Mouse (Mus musculus) hindbrain, postnatal 0 days (tissue): ENCODE measurements around the gene Cavin1. TPM values are rescaled to one million over a fixed set of nuclear protein-coding genes. Genes with fewer than 3 reads are reported as not detected.

Experiments used
- ATAC-seq: fragments of 200-750 bp; cut with Nextera tagmentation; 2 replicates; pipeline ENCODE4 v1.8.0; 2017; ENCODE audit warnings: mild to moderate bottlenecking, moderate TSS enrichment, moderate library complexity
- DNase-seq: peaks from one replicate; pipeline ENCODE4 v3.0.0-alpha.2; 2015; ENCODE audit warnings: low spot score
- H3K27ac ChIP-seq: fragments of 300-500 bp; sonication (generic); 2 replicates; pipeline ENCODE4 v1.5.1; 2014; ENCODE audit warnings: mild to moderate bottlenecking
- H3K27me3 ChIP-seq: fragments of 300-500 bp; sonication (generic); 2 replicates; pipeline ENCODE4 v1.6.1; 2014; ENCODE audit warnings: low read length, mixed read lengths; ENCODE audit not compliant: insufficient read depth
- H3K36me3 ChIP-seq: fragments of 300-500 bp; sonication (generic); 2 replicates; pipeline ENCODE4 v1.6.1; 2014; ENCODE audit warnings: low read length, mixed read lengths; ENCODE audit not compliant: insufficient read depth
- H3K4me1 ChIP-seq: fragments of 300-500 bp; sonication (generic); 2 replicates; pipeline ENCODE4 v1.6.1; 2014; ENCODE audit warnings: antibody characterized with exemption, low read length, mixed read lengths; ENCODE audit not compliant: insufficient read depth
- H3K4me2 ChIP-seq: fragments of 300-500 bp; sonication (generic); 2 replicates; pipeline ENCODE4 v1.6.1; 2014; ENCODE audit warnings: low read depth, mild to moderate bottlenecking, low read length, moderate library complexity, mixed read lengths
- H3K4me3 ChIP-seq: fragments of 300-500 bp; sonication (generic); 2 replicates; pipeline ENCODE4 v1.5.1; 2014; ENCODE audit warnings: low read length
- H3K9ac ChIP-seq: fragments of 300-500 bp; sonication (generic); replicated peaks from 2 replicates; pipeline ENCODE4 v1.6.1; 2014; ENCODE audit warnings: mild to moderate bottlenecking, low read length, moderate library complexity, mixed read lengths
- H3K9me3 ChIP-seq: fragments of 300-500 bp; sonication (generic); 2 replicates; pipeline ENCODE4 v1.6.1; 2016; ENCODE audit warnings: low read length, mixed read lengths
- CTCF ChIP-seq: IDR thresholded peaks from 2 replicates; pipeline ENCODE4 v1.5.1; 2016; ENCODE audit warnings: antibody characterized with exemption, control low read depth, low read depth
- WGBS: fragments of 180-500 bp; shearing (Covaris S2); extraction: QIAGEN DNeasy Blood & Tissue Kit; methylation state at CpG from one replicate; pipeline ENCODE4 v1.1.7; 2014; 5-methylcytosine and 5-hydroxymethylcytosine counted together
- polyA plus RNA-seq: library from polyadenylated mRNA; unstranded; fragments of >200 nt; fragmentation: Nextera tagmentation; extraction: Ambion mirVana; gene quantifications from 2 replicates; pipeline ENCODE4 v1.2.1, GENCODE M21; 2015
- total RNA-seq: library from RNA; depleted of rRNA; stranded (reverse); fragments of >200 nt; gene quantifications from 2 replicates; pipeline ENCODE4 v1.2.3, GENCODE M21; 2014

The Cavin1 gene
- total and polyA plus RNA-seq, 2 experiments from 2014 or later, result 19.7 to 50.2 TPM

- Histone ChIP-seq H3K27ac (no peak overlapping the region), H3K36me3 (no peaks in the 10 kb centered on the region), H3K27me3 (no peaks in the 10 kb centered on the region), H3K9ac (no peak overlapping the region), H3K4me2 (no peak overlapping the region), H3K4me1 (no peaks in the 10 kb centered on the region), H3K4me3 (no peak overlapping the region), H3K9me3 (no peaks in the 10 kb centered on the region)
- DNase-seq, result no peak
- no peak for ATAC-seq
- 21% methylated on average over 8 of the region's 8 CpGs for WGBS
- TF ChIP-seq CTCF, result peak; percentile 4; the same call in 1 of the 2 replicates
These were observed 11.4 kb upstream of the Cavin1 start for GRCm38 (mm10) chr11:100982087-100982486.

GRCm38 (mm10) chr11:100981236-100981635, 10.5 kb upstream of the Cavin1 start:
- no peak for TF ChIP-seq CTCF
- H3K4me1 ChIP-seq, result no peaks in the 10 kb centered on the region
- H3K4me3 ChIP-seq, result no peak overlapping the region
- whole genome bisulfite sequencing, result 70% methylated on average over 3 of the region's 3 CpGs
- H3K4me2 ChIP-seq, result no peak overlapping the region
- H3K36me3 ChIP-seq, result no peaks in the 10 kb centered on the region
- no peaks in the 10 kb centered on the region for H3K9me3 ChIP-seq
- H3K27ac ChIP-seq, result no peak overlapping the region
- no peaks in the 10 kb centered on the region for H3K27me3 ChIP-seq
- H3K9ac ChIP-seq, result no peak overlapping the region
- ATAC-seq, result no peak
- no peak for DNase-seq

GRCm38 (mm10) chr11:100980438-100980837, 9.8 kb upstream of the Cavin1 start:
- no peak for TF ChIP-seq CTCF
- H3K9me3 ChIP-seq, result no peaks in the 10 kb centered on the region
- H3K27me3 ChIP-seq, result no peaks in the 10 kb centered on the region
- no peaks in the 10 kb centered on the region for H3K4me1 ChIP-seq
- 91% methylated on average over 1 of the region's 1 CpGs for WGBS
- no peak overlapping the region for H3K9ac ChIP-seq
- ATAC-seq, result no peak
- H3K36me3 ChIP-seq, result no peaks in the 10 kb centered on the region
- no peak for DNase-seq
- H3K4me3 ChIP-seq, result no peak overlapping the region
- no peak overlapping the region for H3K4me2 ChIP-seq
- no peak overlapping the region for H3K27ac ChIP-seq

GRCm38 (mm10) chr11:100979887-100980286, 9.2 kb upstream of the Cavin1 start:
- no peak overlapping the region for H3K9ac ChIP-seq
- ATAC-seq (no peak), DNase-seq (peak; percentile 58)
- H3K27me3 ChIP-seq, result no peaks in the 10 kb centered on the region
- WGBS, result 37% methylated on average over 8 of the region's 8 CpGs
- H3K9me3 ChIP-seq, result no peaks in the 10 kb centered on the region
- no peak overlapping the region for H3K4me2 ChIP-seq
- no peaks in the 10 kb centered on the region for H3K4me1 ChIP-seq
- no peak overlapping the region for H3K4me3 ChIP-seq
- TF ChIP-seq CTCF, result no peak
- H3K36me3 ChIP-seq, result no peaks in the 10 kb centered on the region
- no peak overlapping the region; the same call in 1 of the 2 replicates for H3K27ac ChIP-seq

GRCm38 (mm10) chr11:100975241-100975640, 4.6 kb upstream of the Cavin1 start:
- TF ChIP-seq CTCF, result no peak
- Histone ChIP-seq H3K27me3 (peaks cover 23% of the 10 kb centered on the region), H3K9me3 (no peaks in the 10 kb centered on the region), H3K9ac (no peak overlapping the region), H3K4me3 (no peak overlapping the region), H3K36me3 (no peaks in the 10 kb centered on the region), H3K4me1 (peaks cover 2% of the 10 kb centered on the region), H3K27ac (no peak overlapping the region), H3K4me2 (no peak overlapping the region)
- no peak for DNase-seq
- WGBS, result 74% methylated on average over 7 of the region's 7 CpGs
- no peak for ATAC-seq

GRCm38 (mm10) chr11:100974381-100974970, 3.8 kb upstream of the Cavin1 start:
- H3K4me3 ChIP-seq, result no peak overlapping the region
- no peak overlapping the region for H3K27ac ChIP-seq
- H3K36me3 ChIP-seq, result no peaks in the 10 kb centered on the region
- no peak for TF ChIP-seq CTCF
- ATAC-seq (no peak), DNase-seq (no peak)
- WGBS, result 74% methylated on average over 14 of the region's 14 CpGs
- H3K9ac ChIP-seq, result no peak overlapping the region
- peaks cover 30% of the 10 kb centered on the region for H3K27me3 ChIP-seq
- no peaks in the 10 kb centered on the region for H3K9me3 ChIP-seq
- H3K4me2 ChIP-seq, result no peak overlapping the region
- H3K4me1 ChIP-seq, result peaks cover 9% of the 10 kb centered on the region

- no peak overlapping the region for H3K4me3 ChIP-seq
- no peak for TF ChIP-seq CTCF
- H3K27ac ChIP-seq, result no peak overlapping the region
- H3K27me3 ChIP-seq, result peaks cover 42% of the 10 kb centered on the region
- H3K9ac ChIP-seq, result no peak overlapping the region
- DNase-seq (no peak), ATAC-seq (no peak)
- peaks cover 12% of the 10 kb centered on the region for H3K4me1 ChIP-seq
- 87% methylated on average over 7 of the region's 7 CpGs for WGBS
- no peaks in the 10 kb centered on the region for H3K9me3 ChIP-seq
- no peaks in the 10 kb centered on the region for H3K36me3 ChIP-seq
- H3K4me2 ChIP-seq, result no peak overlapping the region
These were observed 2.6 kb upstream of the Cavin1 start for GRCm38 (mm10) chr11:100973245-100973644.
